Mouse (Mus musculus) liver, postnatal 0 days (tissue): ENCODE data around the gene Smad5. TPM values are rescaled to one million over a fixed set of nuclear protein-coding genes. Genes with fewer than 3 reads are reported as not detected.

ENCODE experiments used
- ATAC-seq: fragments of 200-750 bp; cut with Nextera tagmentation; 2 replicates; pipeline ENCODE4 v1.8.0; 2017; ENCODE audit warnings: mild to moderate bottlenecking, moderate library complexity
- DNase-seq: peaks from one replicate; pipeline ENCODE4 v3.0.0-alpha.2; 2016
- H3K27ac ChIP-seq: fragments of 300-500 bp; sonication (generic); 2 replicates; pipeline ENCODE4 v1.5.1; 2014; ENCODE audit warnings: antibody characterized with exemption, moderate library complexity, mild to moderate bottlenecking, low read depth
- H3K27me3 ChIP-seq: fragments of 300-500 bp; sonication (generic); 2 replicates; pipeline ENCODE4 v1.6.1; 2014; ENCODE audit warnings: low read length, control low read depth, mixed read lengths; ENCODE audit not compliant: insufficient read depth
- H3K36me3 ChIP-seq: fragments of 300-500 bp; sonication (generic); replicated peaks from 2 replicates; pipeline ENCODE4 v1.6.1; 2014; ENCODE audit warnings: mild to moderate bottlenecking, control low read depth, low read length, moderate library complexity, mixed read lengths; ENCODE audit not compliant: insufficient read depth
- H3K4me1 ChIP-seq: fragments of 300-500 bp; sonication (generic); 2 replicates; pipeline ENCODE4 v1.6.1; 2014; ENCODE audit warnings: antibody characterized with exemption, mild to moderate bottlenecking, control low read depth; ENCODE audit not compliant: insufficient read depth
- H3K4me2 ChIP-seq: fragments of 300-500 bp; sonication (generic); 2 replicates; pipeline ENCODE4 v1.6.1; 2014; ENCODE audit warnings: low read depth, mild to moderate bottlenecking, low read length, moderate library complexity, mixed read lengths
- H3K4me3 ChIP-seq: fragments of 300-500 bp; sonication (generic); 2 replicates; pipeline ENCODE4 v1.5.1; 2014; ENCODE audit warnings: low read depth, low read length
- H3K9ac ChIP-seq: fragments of 300-500 bp; sonication (generic); replicated peaks from 2 replicates; pipeline ENCODE4 v1.6.1; 2014; ENCODE audit warnings: mild to moderate bottlenecking, moderate library complexity
- H3K9me3 ChIP-seq: fragments of 300-500 bp; sonication (generic); 2 replicates; pipeline ENCODE4 v1.6.1; 2016; ENCODE audit warnings: mild to moderate bottlenecking, control low read depth, low read length, mixed read lengths
- CTCF ChIP-seq: sonication (generic); IDR thresholded peaks from 2 replicates; pipeline ENCODE4 v1.5.1; 2016; ENCODE audit warnings: antibody characterized with exemption, low read depth
- EP300 ChIP-seq: IDR thresholded peaks from 2 replicates; pipeline ENCODE4 v1.6.1; 2016; ENCODE audit warnings: antibody characterized with exemption, low read depth, mild to moderate bottlenecking
- WGBS: fragments of 180-500 bp; shearing (Covaris S2); extraction: QIAGEN DNeasy Blood & Tissue Kit; methylation state at CpG from one replicate; pipeline ENCODE4 v1.1.7; 2014; ENCODE audit not compliant: insufficient replicate concordance; 5-methylcytosine and 5-hydroxymethylcytosine counted together
- polyA plus RNA-seq: library from polyadenylated mRNA; unstranded; fragments of >200 nt; fragmentation: Nextera tagmentation; extraction: Ambion mirVana; gene quantifications from 2 replicates; pipeline ENCODE4 v1.2.1, GENCODE M21; 2015

Gene Smad5
- polyA plus RNA-seq, result 3.5 and 3.8 TPM in 2 replicates

GRCm38 (mm10) chr13:56702469-56703221, at the start of gene Smad5:
Smad5 (plus strand) TSS chr13:56703010.
- Histone ChIP-seq H3K9ac (peak within 1 kb of the TSS; percentile 91), H3K4me1 (peaks cover 27% of the 10 kb centered on the region), H3K27ac (peak within 1 kb of the TSS; percentile 98), H3K9me3 (no peaks in the 10 kb centered on the region), H3K4me2 (peak within 1 kb of the TSS; percentile 90), H3K4me3 (peak within 1 kb of the TSS; percentile 78), H3K27me3 (no peaks in the 10 kb centered on the region), H3K36me3 (no peaks in the 10 kb centered on the region; the same call in 1 of the 2 replicates)
- peak; percentile 91 for ATAC-seq
- no peak for TF ChIP-seq CTCF
- TF ChIP-seq EP300, result no peak
- peak; percentile 92 for DNase-seq
- 7% methylated on average over 53 of the region's 62 CpGs for WGBS

GRCm38 (mm10) chr13:56654176-56654575, 48.6 kb upstream of the Smad5 start:
- H3K9me3 ChIP-seq, result no peaks in the 10 kb centered on the region
- WGBS, result 72% methylated on average over 5 of the region's 5 CpGs
- ATAC-seq, result no peak

GRCm38 (mm10) chr13:56657946-56658512, 44.8 kb upstream of the Smad5 start:
- Histone ChIP-seq H3K9ac (no peak overlapping the region), H3K36me3 (no peaks in the 10 kb centered on the region), H3K4me1 (no peaks in the 10 kb centered on the region), H3K4me2 (no peak overlapping the region), H3K9me3 (no peaks in the 10 kb centered on the region), H3K27me3 (no peaks in the 10 kb centered on the region), H3K27ac (no peak overlapping the region), H3K4me3 (no peak overlapping the region)
- DNase-seq, result peak; percentile 77
- TF ChIP-seq CTCF (peak; percentile 81), EP300 (no peak)
- 32% methylated on average over 7 of the region's 7 CpGs for WGBS
- 0 out of 2 replicates have a peak, but pooled peaks have one; percentile 31 for ATAC-seq

More at GRCm38 (mm10) chr13:56654176-56654575, 48.6 kb upstream of the Smad5 start:
- Histone ChIP-seq H3K9ac (no peak overlapping the region), H3K4me2 (no peak overlapping the region), H3K4me3 (no peak overlapping the region), H3K27ac (no peak overlapping the region), H3K36me3 (no peaks in the 10 kb centered on the region), H3K4me1 (no peaks in the 10 kb centered on the region), H3K27me3 (no peaks in the 10 kb centered on the region)
- no peak for DNase-seq
- TF ChIP-seq EP300 (no peak), CTCF (no peak)

- Histone ChIP-seq H3K36me3 (no peaks in the 10 kb centered on the region), H3K4me3 (no peak overlapping the region), H3K4me1 (no peaks in the 10 kb centered on the region), H3K9ac (no peak overlapping the region), H3K27me3 (no peaks in the 10 kb centered on the region), H3K4me2 (no peak overlapping the region), H3K27ac (no peak overlapping the region), H3K9me3 (no peaks in the 10 kb centered on the region)
- no peak for DNase-seq
- no peak for TF ChIP-seq EP300
- no peak for TF ChIP-seq CTCF
- 58% methylated on average over 6 of the region's 6 CpGs for WGBS
- ATAC-seq, result no peak
Observed at GRCm38 (mm10) chr13:56658931-56659330, 43.9 kb upstream of the Smad5 start.

- no peak for DNase-seq
- WGBS, result 44% methylated on average over 7 of the region's 7 CpGs
- no peak overlapping the region for H3K9ac ChIP-seq
- H3K9me3 ChIP-seq, result no peaks in the 10 kb centered on the region
- H3K27me3 ChIP-seq, result no peaks in the 10 kb centered on the region
- H3K36me3 ChIP-seq, result no peaks in the 10 kb centered on the region
- no peaks in the 10 kb centered on the region for H3K4me1 ChIP-seq
- H3K27ac ChIP-seq, result no peak overlapping the region
- no peak overlapping the region for H3K4me2 ChIP-seq
- H3K4me3 ChIP-seq, result no peak overlapping the region
- no peak for ATAC-seq
- TF ChIP-seq CTCF (no peak), EP300 (no peak)
Observed at GRCm38 (mm10) chr13:56661914-56662621, 40.7 kb upstream of the Smad5 start.
